Mouse (Mus musculus): ENCODE data around the gene Fam25c.

DNA sequence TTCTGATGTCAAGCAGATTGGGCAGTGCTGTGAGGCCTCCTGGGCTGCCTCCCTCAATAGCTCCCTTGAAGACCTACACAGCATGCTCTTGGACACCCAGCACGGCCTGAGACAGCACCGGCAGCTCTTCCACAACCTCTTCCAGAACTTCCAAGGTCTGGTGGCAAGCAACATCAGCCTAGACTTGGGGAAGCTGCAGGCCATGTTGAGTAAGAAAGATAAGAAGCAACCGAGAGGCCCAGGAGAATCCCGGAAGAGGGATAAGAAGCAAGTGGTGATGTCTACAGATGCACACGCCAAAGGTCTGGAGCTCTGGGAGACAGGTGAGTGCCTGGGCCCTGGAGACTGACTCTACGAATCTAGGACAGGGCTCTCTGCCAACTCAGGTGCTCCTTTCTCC lies 44.1 kb upstream of the Fam25c start:
- no peak for TF ChIP-seq CTCF (IDR thresholded peaks at IDR 0.05; ENCODE audit: control insufficient read depth, insufficient read depth, insufficient read length)
- TF ChIP-seq MAX (IDR thresholded peaks at IDR 0.05) = no peak
- TF ChIP-seq CEBPB (IDR thresholded peaks at IDR 0.05; ENCODE audit: low read depth) = no peak
- no peak for TF ChIP-seq USF1 (IDR thresholded peaks at IDR 0.05; ENCODE audit: low read depth)
- no peak for TF ChIP-seq FOSL1 (IDR thresholded peaks at IDR 0.05; ENCODE audit: insufficient read depth, low read length, poor library complexity, severe bottlenecking)
- TF ChIP-seq MYOG (IDR thresholded peaks at IDR 0.05; ENCODE audit: control insufficient read depth, extremely low read depth, insufficient read length) = no peak

All from C2C12 (cell line).